Mouse (Mus musculus): ENCODE measurements around the gene Prdm11. TPM values are rescaled to one million over a fixed set of nuclear protein-coding genes. Genes with fewer than 3 reads are reported as not detected.

The Prdm11 gene
- total RNA-seq, 2 experiments from 2014 or later, result 1.2 to 1.3 TPM

GRCm38 (mm10) chr2:92966257-92966656 is 79.7 kb downstream of the Prdm11 start:
- DNase-seq, result no peak

- no peak for DNase-seq
These were observed 81.6 kb downstream of the Prdm11 start for GRCm38 (mm10) chr2:92964345-92964744.

- no peak for DNase-seq
These were observed 87.3 kb downstream of the Prdm11 start for GRCm38 (mm10) chr2:92958640-92959039.

GRCm38 (mm10) chr2:92956943-92957342 is 89.0 kb downstream of the Prdm11 start:
- no peak for DNase-seq

- peak; percentile 31 for DNase-seq
These were observed 91.4 kb downstream of the Prdm11 start for GRCm38 (mm10) chr2:92954404-92955114.

GRCm38 (mm10) chr2:92953450-92953849 is 92.5 kb downstream of the Prdm11 start:
- peak; percentile 21 for DNase-seq

- no peak for DNase-seq
These were observed 96.4 kb downstream of the Prdm11 start for GRCm38 (mm10) chr2:92949518-92949917.

GRCm38 (mm10) chr2:92948699-92949300 is 97.2 kb downstream of the Prdm11 start:
- no peak for DNase-seq

- peak; percentile 70 for DNase-seq
These were observed 97.8 kb downstream of the Prdm11 start for GRCm38 (mm10) chr2:92947981-92948698.

- peak; percentile 11 for DNase-seq
These were observed 100.0 kb downstream of the Prdm11 start for GRCm38 (mm10) chr2:92945824-92946598.

- DNase-seq, result no peak
These were observed 100.7 kb downstream of the Prdm11 start for GRCm38 (mm10) chr2:92945125-92945746.

GRCm38 (mm10) chr2:92944356-92944755 is 101.6 kb downstream of the Prdm11 start:
- no peak for DNase-seq

- DNase-seq, result no peak
These were observed 102.6 kb downstream of the Prdm11 start for GRCm38 (mm10) chr2:92943406-92943805.

- no peak for DNase-seq
These were observed 104.5 kb downstream of the Prdm11 start for GRCm38 (mm10) chr2:92941463-92941862.

- DNase-seq, result no peak
These were observed 105.0 kb downstream of the Prdm11 start for GRCm38 (mm10) chr2:92940963-92941362.

- DNase-seq, result no peak
These were observed 107.1 kb downstream of the Prdm11 start for GRCm38 (mm10) chr2:92938827-92939226.

- DNase-seq, result no peak
These were observed 107.9 kb downstream of the Prdm11 start for GRCm38 (mm10) chr2:92938063-92938462.

- DNase-seq, result no peak
These were observed 110.5 kb downstream of the Prdm11 start for GRCm38 (mm10) chr2:92935483-92935882.

GRCm38 (mm10) chr2:92934312-92934982 is 111.5 kb downstream of the Prdm11 start:
- no peak for DNase-seq

GRCm38 (mm10) chr2:92933379-92933778 is 112.6 kb downstream of the Prdm11 start:
- no peak for DNase-seq

- no peak for DNase-seq
These were observed 114.9 kb downstream of the Prdm11 start for GRCm38 (mm10) chr2:92931061-92931460.
